8 mouse cellular contexts compared by ENCODE assay signal in the genomic region with DNA sequence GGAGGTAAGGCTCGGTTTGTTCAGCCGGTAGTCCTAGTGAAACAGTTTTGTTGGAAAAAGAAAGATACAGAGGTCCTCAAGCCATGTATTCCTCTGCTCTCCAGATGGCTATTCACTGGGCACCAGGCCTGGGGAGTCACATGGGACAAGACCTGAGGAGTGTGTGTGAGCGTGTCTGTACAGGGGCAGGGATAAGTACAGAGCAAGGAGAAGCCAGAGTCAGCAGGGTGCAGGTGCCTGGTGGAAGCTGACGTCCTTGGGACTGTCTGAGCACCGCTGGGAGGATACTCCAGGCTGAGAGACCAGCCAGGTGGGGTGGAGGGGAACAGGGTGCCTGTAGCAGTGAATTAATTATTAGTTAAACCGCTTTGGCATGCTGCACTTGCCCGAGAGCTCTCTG. TPM values are rescaled to one million over a fixed set of nuclear protein-coding genes. Genes with fewer than 3 reads are reported as not detected.
DNase-seq lines count a peak whose midpoint lies in the region; ATAC-seq and TF ChIP-seq lines count a peak whose summit lies in the region.

No protein-coding gene starts in this region.

- H3K27ac ChIP-seq in heart, postnatal 0 days (ENCODE audit: low read depth): no peak overlapping the region
- H3K27ac ChIP-seq in hindbrain, embryonic 16.5 days (ENCODE audit: low read depth, low read length): peak overlapping the region; percentile 72
- no peak overlapping the region for H3K27ac ChIP-seq in liver, embryonic 11.5 days (ENCODE audit: low read depth, low read length)

- 75% methylated on average over 7 of the region's 7 CpGs for WGBS in heart, postnatal 0 days
- whole genome bisulfite sequencing in hindbrain, embryonic 16.5 days: 71% methylated on average over 7 of the region's 7 CpGs
- 77% methylated on average over 7 of the region's 7 CpGs for WGBS in liver, embryonic 11.5 days

- H3K9me3 ChIP-seq in heart, postnatal 0 days (replicated peaks; ENCODE audit: control insufficient read depth, low read length): no peaks in the 10 kb centered on the region
- no peaks in the 10 kb centered on the region for H3K9me3 ChIP-seq in hindbrain, embryonic 16.5 days (ENCODE audit: control insufficient read depth, low read length)
- no peaks in the 10 kb centered on the region for H3K9me3 ChIP-seq in liver, embryonic 11.5 days (ENCODE audit: control insufficient read depth, low read length)

- intact Hi-C loops in heart, postnatal 25 days (cut with DNase I): no loop called here

- no peak for TF ChIP-seq CTCF in heart, postnatal 0 days (IDR thresholded peaks at IDR 0.05; ENCODE audit: low read depth)

- H3K4me3 ChIP-seq in heart, postnatal 0 days (ENCODE audit: low read depth, low read length): no peak overlapping the region
- H3K4me3 ChIP-seq in hindbrain, embryonic 16.5 days (ENCODE audit: low read length): no peak overlapping the region
- no peak overlapping the region for H3K4me3 ChIP-seq in liver, embryonic 11.5 days (ENCODE audit: low read depth, low read length)

- no peaks in the 10 kb centered on the region for H3K36me3 ChIP-seq in heart, postnatal 0 days (replicated peaks; ENCODE audit: control insufficient read depth, insufficient read depth, low read length)
- no peaks in the 10 kb centered on the region for H3K36me3 ChIP-seq in hindbrain, embryonic 16.5 days (ENCODE audit: control insufficient read depth, insufficient read depth, low read length)
- H3K36me3 ChIP-seq in liver, embryonic 11.5 days (ENCODE audit: control insufficient read depth, insufficient read depth, low read length): no peaks in the 10 kb centered on the region

- ATAC-seq in heart, postnatal 0 days (ENCODE audit: insufficient read depth, low read depth): peak; percentile 47; the same call in 1 of the 2 replicates
- no peak for ATAC-seq in hindbrain, embryonic 16.5 days
- ATAC-seq in CD4-positive, CD25-positive, alpha-beta regulatory T cell, adult 4 months: no peak
- ATAC-seq in liver, embryonic 11.5 days (replicated peaks; ENCODE audit: low FRiP score): no peak

- TF ChIP-seq EP300 in heart, postnatal 0 days (IDR thresholded peaks at IDR 0.05; ENCODE audit: low read depth): no peak

- H3K27me3 ChIP-seq in heart, postnatal 0 days (ENCODE audit: control insufficient read depth, insufficient read depth, low read length): no peaks in the 10 kb centered on the region
- H3K27me3 ChIP-seq in hindbrain, embryonic 16.5 days (replicated peaks; ENCODE audit: control insufficient read depth, insufficient read depth, low read length): no peaks in the 10 kb centered on the region
- H3K27me3 ChIP-seq in liver, embryonic 11.5 days (replicated peaks; ENCODE audit: control insufficient read depth, insufficient read depth, low read length): no peaks in the 10 kb centered on the region

- no peak for DNase-seq in heart, postnatal 0 days (ENCODE audit: low spot score)
- no peak for DNase-seq in heart, postnatal 25 days (ENCODE audit: low spot score)
- DNase-seq in cerebellum, adult 9-10 months: peak; percentile 76
- peak; percentile 15 to 70 for DNase-seq in lung, postnatal 4 days
- DNase-seq in liver, embryonic 11.5 days (ENCODE audit: low spot score): no peak
- no peak for DNase-seq in adrenal gland, adult (ENCODE audit: inconsistent age in 2 of 2, low spot score in 1 of 2)

- H3K4me2 ChIP-seq in heart, postnatal 0 days (ENCODE audit: low read depth, low read length): no peak overlapping the region
- no peak overlapping the region for H3K4me2 ChIP-seq in hindbrain, embryonic 16.5 days (ENCODE audit: low read length)
- no peak overlapping the region for H3K4me2 ChIP-seq in liver, embryonic 11.5 days

- H3K9ac ChIP-seq in heart, postnatal 0 days (replicated peaks; ENCODE audit: low read depth, low read length): no peak overlapping the region; the same call in 1 of the 2 replicates
- no peak overlapping the region for H3K9ac ChIP-seq in hindbrain, embryonic 16.5 days (ENCODE audit: low read depth, low read length)
- H3K9ac ChIP-seq in liver, embryonic 11.5 days (ENCODE audit: low read depth, low read length): no peak overlapping the region

- no peaks in the 10 kb centered on the region for H3K4me1 ChIP-seq in heart, postnatal 0 days (ENCODE audit: control insufficient read depth, insufficient read depth)
- H3K4me1 ChIP-seq in hindbrain, embryonic 16.5 days (ENCODE audit: control insufficient read depth, insufficient read depth, low read depth, low read length): peaks cover 17% of the 10 kb centered on the region
- H3K4me1 ChIP-seq in liver, embryonic 11.5 days (replicated peaks; ENCODE audit: control insufficient read depth, insufficient read depth, low read length): no peaks in the 10 kb centered on the region

RNA-seq across cellular contexts. Expression of gene Nup214, which starts 10.7 kb away (rescaled TPM):
- total RNA-seq in heart, postnatal 0 days (2014; rRNA removed; ENCODE audit: low replicate concordance): 17.3 and 17.7 TPM in 2 replicates
- polyA plus RNA-seq in heart, postnatal 0 days (2015; fragmentation: Nextera tagmentation; extraction: Ambion mirVana): 35.7 and 37.9 TPM in 2 replicates
- total RNA-seq in heart, postnatal 25 days (2021): 10 to 100 TPM; 27.4 to 28.3 TPM
- 51.7 and 54.7 TPM in 2 replicates for polyA plus RNA-seq in hindbrain, embryonic 16.5 days (2015; fragmentation: Nextera tagmentation; extraction: Ambion mirVana)
- polyA plus RNA-seq in CD4-positive, CD25-positive, alpha-beta regulatory T cell, adult 4 months (2017; shearing (Covaris generic)): 100 to 1,000 TPM in 1 of 2 experiments, 10 to 100 TPM in 1; 87.6 to 102 TPM
- polyA plus RNA-seq in liver, embryonic 11.5 days (2014; fragmentation: Nextera tagmentation; extraction: Ambion mirVana): 88.0 and 90.6 TPM in 2 replicates

RNA-seq across cellular contexts. Expression of gene Aif1l, which starts 13.6 kb away (rescaled TPM):
- 21.6 and 35.9 TPM in 2 replicates for total RNA-seq in heart, postnatal 0 days (2014; rRNA removed; ENCODE audit: low replicate concordance)
- 36.5 and 37.4 TPM in 2 replicates for polyA plus RNA-seq in heart, postnatal 0 days (2015; fragmentation: Nextera tagmentation; extraction: Ambion mirVana)
- 1 to 10 TPM; 6.1 to 6.6 TPM for total RNA-seq in heart, postnatal 25 days (2021)
- 23.0 and 23.3 TPM in 2 replicates for polyA plus RNA-seq in hindbrain, embryonic 16.5 days (2015; fragmentation: Nextera tagmentation; extraction: Ambion mirVana)
- polyA plus RNA-seq in CD4-positive, CD25-positive, alpha-beta regulatory T cell, adult 4 months (2017; shearing (Covaris generic)): under 1 TPM in 1 of 2 experiments, not detected in 1; 0.56 TPM
- 14.8 and 15.6 TPM in 2 replicates for polyA plus RNA-seq in liver, embryonic 11.5 days (2014; fragmentation: Nextera tagmentation; extraction: Ambion mirVana)

Comparison
In these comparisons a context has a peak if more than half of its experiments do, and no peak if none do; other contexts are left out.
1. DNase-seq: peak in cerebellum, adult 9-10 months (single experiment) and lung, postnatal 4 days (2 of 2); none in heart, postnatal 0 days (single experiment), heart, postnatal 25 days (single experiment), liver, embryonic 11.5 days (single experiment) and adrenal gland, adult (0 of 2).
2. RNA of gene Aif1l, which starts 13.6 kb away (polyA plus RNA-seq): 36.5 to 37.4 TPM in heart, postnatal 0 days, 23.0 to 23.3 TPM in hindbrain, embryonic 16.5 days and 14.8 to 15.6 TPM in liver, embryonic 11.5 days; 0.56 TPM in CD4-positive, CD25-positive, alpha-beta regulatory T cell, adult 4 months; every median in the first group is over 10 times any median in the second.